Mouse (Mus musculus) liver, adult 2 months (tissue): Measurements from ENCODE around the gene Unc5b.

Experiments
- CTCF ChIP-seq: fragments of 200-500 bp; IDR thresholded peaks from 2 replicates; pipeline ENCODE4 v1.5.1; 2011; ENCODE audit warnings: low read depth, low read length, control low read depth
- POLR2A ChIP-seq: fragments of 200-500 bp; IDR thresholded peaks from 2 replicates; pipeline ENCODE4 v1.6.1; 2011; ENCODE audit warnings: low read length, control low read depth; ENCODE audit not compliant: insufficient read depth; ENCODE audit errors: extremely low read depth

DNA sequence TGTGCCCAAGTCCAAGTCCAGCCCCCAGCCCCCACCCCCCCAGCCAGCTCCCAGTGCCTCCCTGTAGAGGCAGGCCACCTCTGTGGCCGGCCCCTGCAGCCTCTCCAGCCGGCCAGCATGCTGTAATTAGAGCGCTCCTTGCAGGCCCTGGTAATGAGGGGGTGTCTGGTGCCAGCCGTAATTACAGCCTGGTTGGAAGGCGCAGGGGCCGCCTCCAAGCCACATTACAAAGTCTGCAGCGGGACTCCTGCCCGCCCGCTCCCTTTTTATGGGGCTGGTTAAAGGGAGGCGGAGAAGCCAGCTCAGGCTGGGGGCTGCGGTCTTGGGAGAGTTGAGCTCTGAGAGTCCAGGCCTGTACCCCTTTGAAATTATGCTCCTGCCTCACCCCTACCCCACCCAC, 37.0 kb downstream of the Unc5b start:
- TF ChIP-seq POLR2A (no peak), CTCF (no peak)
